Mouse (Mus musculus): ENCODE measurements around the gene Hist1h2bk. TPM values are rescaled to one million over a fixed set of nuclear protein-coding genes. Genes with fewer than 3 reads are reported as not detected.

The Hist1h2bk gene
- total RNA-seq, 2 experiments from 2014 or later: 213 to 221 TPM

- DNase-seq: no peak
- intact Hi-C loops (cut with DNase I): loop anchor here (5.0 to 10.0 kb wide), 3 partner anchors 212 to 1720 kb away; partner anchors contain the start of genes Hist1h2ac, Hist1h2bc and Hist1h4b
Observed at GRCm38 (mm10) chr13:22036986-22037385, 1.3 kb downstream of the Hist1h2bk start.

GRCm38 (mm10) chr13:22037415-22037814 is 1.7 kb downstream of the Hist1h2bk start:
- no peak for DNase-seq
- intact Hi-C loops (cut with DNase I): loop anchor here (5.0 to 10.0 kb wide), 3 partner anchors 213 to 1720 kb away; partner anchors contain the start of genes Hist1h2ac, Hist1h2bc and Hist1h4b

GRCm38 (mm10) chr13:22039364-22039763 is 3.7 kb downstream of the Hist1h2bk start:
- DNase-seq: no peak
- intact Hi-C loops (cut with DNase I): loop anchor here (5.0 to 10.0 kb wide), 3 partner anchors 215 to 1718 kb away; partner anchors contain the start of genes Hist1h2ac, Hist1h2bc and Hist1h4b

GRCm38 (mm10) chr13:22039951-22040463 is 4.3 kb downstream of the Hist1h2bk start:
- DNase-seq: no peak
- intact Hi-C loops (cut with DNase I): loop anchor here (2.0 to 10.0 kb wide), 8 partner anchors 215 to 1717 kb away; partner anchors contain the start of genes Hist1h2ac, Hist1h2af, Hist1h2bb and Hist1h2bc

GRCm38 (mm10) chr13:22040464-22041141 is 4.9 kb downstream of the Hist1h2bk start:
- no peak for DNase-seq
- intact Hi-C loops (cut with DNase I): loop anchor here (2.0 to 10.0 kb wide), 5 partner anchors 326 to 1707 kb away; partner anchors contain the start of genes Hist1h2af, Hist1h2bb, Hist1h3c and Hist1h4d

- intact Hi-C loops (cut with DNase I): loop anchor here (2.0 to 10.0 kb wide), 5 partner anchors 326 to 1706 kb away; partner anchors contain the start of genes Hist1h2af, Hist1h2bb, Hist1h3c and Hist1h4d
Observed at GRCm38 (mm10) chr13:22041142-22041536, 5.5 kb downstream of the Hist1h2bk start, which contains the start of gene Hist1h4i. Hist1h4i (minus strand) TSS chr13:22041362.

GRCm38 (mm10) chr13:22041651-22042567 is 6.2 kb downstream of the Hist1h2bk start:
- intact Hi-C loops (cut with DNase I): loop anchor here (2.0 to 10.0 kb wide), 5 partner anchors 327 to 1705 kb away; partner anchors contain the start of genes Hist1h2af, Hist1h2bb, Hist1h3c and Hist1h4d
- DNase-seq: no peak

More at GRCm38 (mm10) chr13:22041142-22041536, 5.5 kb downstream of the Hist1h2bk start, which contains the start of gene Hist1h4i:
- peak; percentile 96 for DNase-seq

- intact Hi-C loops (cut with DNase I): loop anchor here (5.0 to 10.0 kb wide), 4 partner anchors 1362 to 1704 kb away; partner anchors contain the start of genes Hist1h2af, Hist1h2bb, Hist1h3c and Hist1h4d
- DNase-seq: peak; percentile 93 to 94
Observed at GRCm38 (mm10) chr13:22042568-22043502, 7.2 kb downstream of the Hist1h2bk start, which contains the start of the genes Hist1h2ag and Hist1h2bj. Hist1h2ag (minus strand) TSS chr13:22042944. Hist1h2bj (plus strand) TSS chr13:22043214.

- peak in 1 of 2 experiments; percentile 58 for DNase-seq
- intact Hi-C loops (cut with DNase I): loop anchor here (5.0 to 10.0 kb wide), 4 partner anchors 1361 to 1704 kb away; partner anchors contain the start of genes Hist1h2af, Hist1h2bb, Hist1h3c and Hist1h4d
Observed at GRCm38 (mm10) chr13:22043503-22044431, 8.1 kb downstream of the Hist1h2bk start.

GRCm38 (mm10) chr13:22044432-22045155 is 8.9 kb downstream of the Hist1h2bk start:
- intact Hi-C loops (cut with DNase I): loop anchor here (5.0 to 10.0 kb wide), 5 partner anchors 1360 to 1703 kb away; partner anchors contain the start of genes Hist1h2af, Hist1h2bb, Hist1h3c and Hist1h4d
- DNase-seq: no peak

GRCm38 (mm10) chr13:22045311-22045710 is 9.6 kb downstream of the Hist1h2bk start:
- intact Hi-C loops (cut with DNase I): loop anchor here (5.0 to 10.0 kb wide), 2 partner anchors 1359 to 1382 kb away; no protein-coding TSS in a partner anchor
- no peak for DNase-seq

GRCm38 (mm10) chr13:22049041-22049440 is 13.4 kb downstream of the Hist1h2bk start:
- DNase-seq: no peak
- intact Hi-C loops (cut with DNase I): loop anchor here (5.0 to 10.0 kb wide), 2 partner anchors 1356 to 1378 kb away; no protein-coding TSS in a partner anchor

- intact Hi-C loops (cut with DNase I): loop anchor here (5.0 to 10.0 kb wide), 4 partner anchors 1355 to 1712 kb away; partner anchors contain the start of genes Hist1h1a, Hist1h1t, Hist1h3a and Hist1h4a
Observed at GRCm38 (mm10) chr13:22049737-22050440, 14.2 kb downstream of the Hist1h2bk start.

GRCm38 (mm10) chr13:22050591-22051522 is 15.2 kb downstream of the Hist1h2bk start:
- peak; percentile 90 for DNase-seq

More at GRCm38 (mm10) chr13:22049737-22050440, 14.2 kb downstream of the Hist1h2bk start:
- no peak for DNase-seq

More at GRCm38 (mm10) chr13:22050591-22051522, 15.2 kb downstream of the Hist1h2bk start:
- intact Hi-C loops (cut with DNase I): loop anchor here (5.0 kb wide), 2 partner anchors 1646 to 1711 kb away; partner anchors contain the start of genes Hist1h1a, Hist1h1t, Hist1h3a and Hist1h4a
